Mouse (Mus musculus) C2C12 (cell line): ENCODE results near the gene Rwdd2a.

Experiments
- CEBPB ChIP-seq: IDR thresholded peaks from one replicate; pipeline ENCODE4 v1.6.1; 2011; ENCODE audit warnings: low read depth, mild to moderate bottlenecking, control low read depth, moderate library complexity
- CTCF ChIP-seq: IDR thresholded peaks from one replicate; pipeline ENCODE4 v1.5.1; 2011; ENCODE audit not compliant: control insufficient read depth, insufficient read depth, insufficient read length
- MAX ChIP-seq: IDR thresholded peaks from one replicate; pipeline ENCODE4 v1.6.1; 2011; ENCODE audit warnings: mild to moderate bottlenecking, control low read depth
- MYOD1 ChIP-seq: IDR thresholded peaks from one replicate; pipeline ENCODE4 v1.6.1; 2011; ENCODE audit warnings: low read depth; ENCODE audit not compliant: control insufficient read depth, insufficient read length
- USF1 ChIP-seq: IDR thresholded peaks from one replicate; pipeline ENCODE4 v1.6.1; 2011; ENCODE audit warnings: low read depth, mild to moderate bottlenecking, control low read depth, moderate library complexity

GRCm38 (mm10) chr9:86553886-86554285 lies 17.9 kb upstream of the Rwdd2a start:
- TF ChIP-seq CTCF, result no peak
- TF ChIP-seq MYOD1, result no peak
- TF ChIP-seq MAX, result no peak
- TF ChIP-seq CEBPB, result no peak
- TF ChIP-seq USF1, result no peak
